Comparison of ENCODE assay signal across 22 mouse cellular contexts in genomic region chr2:44804497-44804896, GRCm38 (mm10).
DNase-seq lines count a peak whose midpoint lies in the region; ATAC-seq lines count a peak whose summit lies in the region.
"Had no signal": no experiment of that assay in that cellular context is flagged by ENCODE, and none has a peak within 500 bp of the region (broad histone marks: within the 10 kb centered on the region; RNA-seq: fewer than 3 reads in every experiment).

No protein-coding gene starts in this region.

- H3K9me3 ChIP-seq in embryonic facial prominence, embryonic 14.5 days (ENCODE audit: control insufficient read depth, low read length) = 0 out of 2 replicates have a peak, but pooled peaks cover 4% of the 10 kb centered on the region
- H3K9me3 ChIP-seq: embryonic facial prominence, embryonic 13.5 days; forebrain, embryonic 15.5 days; heart, embryonic 15.5 days; stomach, embryonic 15.5 days had no signal

- no peak for ATAC-seq in embryonic facial prominence, embryonic 14.5 days (ENCODE audit: low read depth)
- ATAC-seq: forebrain, embryonic 15.5 days; hindbrain, postnatal 0 days had no signal

- no peak overlapping the region for H3K4me2 ChIP-seq in embryonic facial prominence, embryonic 14.5 days (ENCODE audit: low read depth, low read length)
- H3K4me2 ChIP-seq: embryonic facial prominence, embryonic 13.5 days; forebrain, embryonic 15.5 days; heart, embryonic 15.5 days; liver, embryonic 11.5 days; stomach, embryonic 15.5 days had no signal

- H3K27ac ChIP-seq in embryonic facial prominence, embryonic 14.5 days (replicated peaks; ENCODE audit: low read depth, low read length) = no peak overlapping the region
- H3K27ac ChIP-seq: embryonic facial prominence, embryonic 13.5 days; forebrain, embryonic 15.5 days; heart, adult 2 months; heart, embryonic 15.5 days; hindbrain, postnatal 0 days; stomach, embryonic 15.5 days had no signal

- H3K4me1 ChIP-seq in embryonic facial prominence, embryonic 14.5 days (ENCODE audit: control insufficient read depth, insufficient read depth, low read length) = no peaks in the 10 kb centered on the region
- H3K4me1 ChIP-seq: forebrain, embryonic 15.5 days; heart, embryonic 15.5 days; stomach, embryonic 15.5 days had no signal

- peak; percentile 2 for DNase-seq in thymus, postnatal 0 days (ENCODE audit: low spot score)
- no peak for DNase-seq in thymus, postnatal 4 days
- DNase-seq in CD8-positive naive resting alpha-beta T cell, adult 2 months (ENCODE audit: low read depth in 2 of 2, low spot score in 2 of 2) = peak; percentile 5 to 38
- DNase-seq in embryonic facial prominence, embryonic 14.5 days (ENCODE audit: low spot score) = peak; percentile 72
- peak; percentile 16 to 43 for DNase-seq in natural killer cell, adult 2 months (ENCODE audit: low spot score in 2 of 2)
- DNase-seq in right cerebral cortex, postnatal 25 days = no peak
- DNase-seq in layer of hippocampus, postnatal 25 days (ENCODE audit: extremely low spot score in 1 of 2, low spot score in 1 of 2) = no peak
- no peak for DNase-seq in cerebellum, adult 8-10 months
- DNase-seq: adrenal gland, adult 8-10 months; cerebellum, adult 11-12 months; gastrocnemius, postnatal 25 days; heart, adult 2 months; kidney, adult 2 months; kidney, postnatal 10 days; lung, adult 18-20 months; thymus, adult 2 months had no signal

- no peak overlapping the region for H3K4me3 ChIP-seq in embryonic facial prominence, embryonic 14.5 days (ENCODE audit: low read depth, low read length)
- H3K4me3 ChIP-seq: embryonic facial prominence, embryonic 13.5 days; forebrain, embryonic 15.5 days; heart, adult 2 months; heart, embryonic 15.5 days; stomach, embryonic 15.5 days had no signal

- H3K36me3 ChIP-seq in embryonic facial prominence, embryonic 14.5 days (ENCODE audit: control insufficient read depth, insufficient read depth, low read length) = no peaks in the 10 kb centered on the region
- H3K36me3 ChIP-seq: embryonic facial prominence, embryonic 13.5 days; forebrain, embryonic 15.5 days; heart, embryonic 15.5 days; stomach, embryonic 15.5 days had no signal

- WGBS in embryonic facial prominence, embryonic 14.5 days = 62% methylated on average over 6 of the region's 6 CpGs

- no peak overlapping the region for H3K9ac ChIP-seq in embryonic facial prominence, embryonic 14.5 days (ENCODE audit: low read depth, low read length)
- H3K9ac ChIP-seq: embryonic facial prominence, embryonic 13.5 days; forebrain, embryonic 15.5 days; heart, embryonic 15.5 days; stomach, embryonic 15.5 days had no signal

- H3K27me3 ChIP-seq in embryonic facial prominence, embryonic 14.5 days (replicated peaks; ENCODE audit: control insufficient read depth, insufficient read depth, low read length) = no peaks in the 10 kb centered on the region
- H3K27me3 ChIP-seq: embryonic facial prominence, embryonic 13.5 days; forebrain, embryonic 15.5 days; heart, embryonic 15.5 days; stomach, embryonic 15.5 days had no signal

Comparison
In these comparisons a context has a peak if more than half of its experiments do, and no peak if none do; other contexts are left out.
1. DNase-seq: peak in thymus, postnatal 0 days (single experiment), CD8-positive naive resting alpha-beta T cell, adult 2 months (2 of 2), embryonic facial prominence, embryonic 14.5 days (single experiment) and natural killer cell, adult 2 months (2 of 2); none in thymus, postnatal 4 days (single experiment), right cerebral cortex, postnatal 25 days (single experiment), layer of hippocampus, postnatal 25 days (0 of 2) and cerebellum, adult 8-10 months (single experiment).